Mouse (Mus musculus): Measurements from ENCODE around the gene Npcd.

Npcd gene

GRCm38 (mm10) chr15:79802304-79802703 is 31.7 kb downstream of the Npcd start:
- no peak for DNase-seq

- DNase-seq = no peak
These were observed 32.4 kb downstream of the Npcd start for GRCm38 (mm10) chr15:79801646-79802045.

GRCm38 (mm10) chr15:79800701-79801100 is 33.3 kb downstream of the Npcd start:
- no peak for DNase-seq

GRCm38 (mm10) chr15:79798591-79798990 is 35.4 kb downstream of the Npcd start:
- DNase-seq = no peak

- DNase-seq = no peak
These were observed 36.4 kb downstream of the Npcd start for GRCm38 (mm10) chr15:79797680-79798079.

GRCm38 (mm10) chr15:79797096-79797495 is 36.9 kb downstream of the Npcd start:
- DNase-seq = no peak

GRCm38 (mm10) chr15:79796256-79796655 is 37.8 kb downstream of the Npcd start:
- no peak for DNase-seq

- DNase-seq = no peak
These were observed 39.9 kb downstream of the Npcd start for GRCm38 (mm10) chr15:79794173-79794572.

- no peak for DNase-seq
These were observed 41.0 kb downstream of the Npcd start for GRCm38 (mm10) chr15:79793076-79793475.

GRCm38 (mm10) chr15:79792455-79792854 is 41.6 kb downstream of the Npcd start:
- no peak for DNase-seq

- DNase-seq = peak in 1 of 2 experiments; percentile 56
These were observed 42.5 kb downstream of the Npcd start for GRCm38 (mm10) chr15:79791502-79791901.

- no peak for DNase-seq
These were observed 43.1 kb downstream of the Npcd start for GRCm38 (mm10) chr15:79790905-79791304.

GRCm38 (mm10) chr15:79790111-79790510 is 43.9 kb downstream of the Npcd start:
- no peak for DNase-seq

- no peak for DNase-seq
These were observed 46.2 kb downstream of the Npcd start for GRCm38 (mm10) chr15:79787815-79788214.

- no peak for DNase-seq
These were observed 49.0 kb downstream of the Npcd start for GRCm38 (mm10) chr15:79785056-79785455.

- DNase-seq = no peak
These were observed 56.3 kb downstream of the Npcd start, which contains the start of gene Dnal4 for GRCm38 (mm10) chr15:79777749-79778148. Gene Dnal4 (minus strand): TSS chr15:79777849.

GRCm38 (mm10) chr15:79775662-79776061 is 58.4 kb downstream of the Npcd start:
- DNase-seq = no peak

GRCm38 (mm10) chr15:79774117-79775027 is 59.7 kb downstream of the Npcd start:
- DNase-seq = peak; percentile 98

GRCm38 (mm10) chr15:79770629-79771240 is 63.3 kb downstream of the Npcd start:
- no peak for DNase-seq

- DNase-seq = no peak
These were observed 65.7 kb downstream of the Npcd start for GRCm38 (mm10) chr15:79768302-79768701.

- no peak for DNase-seq
These were observed 66.6 kb downstream of the Npcd start for GRCm38 (mm10) chr15:79767327-79767961.

- DNase-seq = no peak
These were observed 67.4 kb downstream of the Npcd start for GRCm38 (mm10) chr15:79766586-79767071.

- no peak for DNase-seq
These were observed 67.9 kb downstream of the Npcd start for GRCm38 (mm10) chr15:79766168-79766567.

Measured in kidney, adult 8-10 months (tissue).